Mouse (Mus musculus): ENCODE data around the gene Hils1.
A peak's percentile ranks its signal among the peaks of the same experiment; 100 is the strongest.

DNA sequence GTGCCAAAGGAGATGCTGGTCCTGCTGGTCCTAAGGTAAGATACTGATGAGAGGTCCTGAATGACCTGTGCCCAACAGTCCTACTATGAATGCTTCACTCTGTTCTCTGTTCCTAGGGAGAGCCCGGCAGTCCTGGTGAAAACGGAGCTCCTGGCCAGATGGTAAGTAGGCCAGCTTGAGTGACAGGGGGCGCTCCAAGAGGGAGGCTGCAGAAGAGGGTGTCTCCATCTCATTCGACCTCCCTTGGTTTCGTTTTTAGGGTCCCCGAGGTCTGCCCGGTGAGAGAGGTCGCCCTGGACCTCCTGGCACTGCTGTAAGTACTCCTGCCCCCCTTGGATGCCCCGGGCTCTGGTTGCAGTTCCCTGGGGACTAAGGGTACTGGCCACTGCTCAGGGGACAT, 26.3 kb upstream of the Hils1 start:
- TF ChIP-seq EP300 (IDR thresholded peaks at IDR 0.05; ENCODE audit: low read depth in 1 of 2, low read length in 2 of 2) (no peak), GABPA (IDR thresholded peaks at IDR 0.05; ENCODE audit: low read depth, low read length) (no peak), TAL1 (IDR thresholded peaks at IDR 0.05; ENCODE audit: low read length) (no peak), SMC3 (IDR thresholded peaks at IDR 0.05; ENCODE audit: low read depth, low read length) (no peak), POLR2A (IDR thresholded peaks at IDR 0.05; ENCODE audit: control insufficient read depth in 1 of 2, insufficient read depth in 1 of 2, low read depth in 1 of 2, low read length in 2 of 2, poor library complexity in 1 of 2) (no peak), CTCF (IDR thresholded peaks at IDR 0.05 in 2 of 3, conservative IDR thresholded peaks at IDR 0.05 in 1 of 3; ENCODE audit: control insufficient read depth in 1 of 3, insufficient read depth in 1 of 3, low read depth in 2 of 3, low read length in 3 of 3, poor library complexity in 1 of 3, severe bottlenecking in 1 of 3) (peak; percentile 11 to 63 (median 50); a peak in 4 of 6 replicates), KAT2A (conservative IDR thresholded peaks at IDR 0.05; ENCODE audit: low read depth, low read length) (no peak), MXI1 (IDR thresholded peaks at IDR 0.05; ENCODE audit: low read depth, low read length) (no peak)
